Mouse (Mus musculus) kidney, postnatal 36 days (tissue): Measurements from ENCODE around the gene Pnmal2.
A peak's percentile ranks its signal among the peaks of the same experiment; 100 is the strongest.

ENCODE experiments used
- DNase-seq, 2 experiments: peaks; one replicate each; pipeline ENCODE4 v3.0.0; 2021 to 2022; ENCODE audit warnings: mixed read lengths in 2 of 2

Gene Pnmal2

GRCm38 (mm10) chr7:16944061-16944807 lies at the start of gene Pnmal2:
Gene Pnmal2, plus strand, starts transcription at chr7:16944682.
- DNase-seq, result peak; percentile 81 to 85

GRCm38 (mm10) chr7:16895000-16895399 lies 49.5 kb upstream of the Pnmal2 start:
- DNase-seq, result peak; percentile 68 to 89

- DNase-seq, result no peak
Observed at GRCm38 (mm10) chr7:16895511-16895910, 49.0 kb upstream of the Pnmal2 start.

- DNase-seq, result no peak
Observed at GRCm38 (mm10) chr7:16900526-16900925, 44.0 kb upstream of the Pnmal2 start.

GRCm38 (mm10) chr7:16903439-16903955 lies 41.0 kb upstream of the Pnmal2 start:
- DNase-seq, result no peak

- DNase-seq, result no peak
Observed at GRCm38 (mm10) chr7:16904120-16904675, 40.3 kb upstream of the Pnmal2 start.

- DNase-seq, result no peak
Observed at GRCm38 (mm10) chr7:16905491-16906021, 38.9 kb upstream of the Pnmal2 start.

- peak in 1 of 2 experiments; percentile 55 for DNase-seq
Observed at GRCm38 (mm10) chr7:16906281-16906680, 38.2 kb upstream of the Pnmal2 start, which contains the start of gene Ptgir. Gene Ptgir, plus strand, starts transcription at chr7:16906490.

GRCm38 (mm10) chr7:16906889-16907559 lies 37.5 kb upstream of the Pnmal2 start:
- DNase-seq, result no peak

GRCm38 (mm10) chr7:16907842-16908241 lies 36.6 kb upstream of the Pnmal2 start:
- no peak for DNase-seq

- DNase-seq, result no peak
Observed at GRCm38 (mm10) chr7:16908367-16908766, 36.1 kb upstream of the Pnmal2 start.

- no peak for DNase-seq
Observed at GRCm38 (mm10) chr7:16908859-16909258, 35.6 kb upstream of the Pnmal2 start.

- no peak for DNase-seq
Observed at GRCm38 (mm10) chr7:16909909-16910308, 34.6 kb upstream of the Pnmal2 start.

GRCm38 (mm10) chr7:16911904-16912303 lies 32.6 kb upstream of the Pnmal2 start:
- DNase-seq, result no peak

- DNase-seq, result no peak
Observed at GRCm38 (mm10) chr7:16912360-16912759, 32.1 kb upstream of the Pnmal2 start.

GRCm38 (mm10) chr7:16913806-16914452 lies 30.6 kb upstream of the Pnmal2 start:
- DNase-seq, result peak; percentile 69 to 88

GRCm38 (mm10) chr7:16914453-16915343 lies 29.8 kb upstream of the Pnmal2 start:
- no peak for DNase-seq

- DNase-seq, result no peak
Observed at GRCm38 (mm10) chr7:16915461-16916340, 28.8 kb upstream of the Pnmal2 start.

GRCm38 (mm10) chr7:16916342-16917265 lies 27.9 kb upstream of the Pnmal2 start:
- DNase-seq, result peak in 1 of 2 experiments; percentile 65
